Mouse (Mus musculus) lung, postnatal 36 days (tissue): ENCODE measurements around the gene Gm6676.
"Not testable (repeated sequence)": the region's sequence is repeated elsewhere in the genome, so short reads cannot be mapped to it uniquely, and the experiment has no call there.

Source experiments
- DNase-seq: peaks from one replicate; pipeline ENCODE4 v3.0.0; 2022; ENCODE audit warnings: mixed read lengths

Gene Gm6676

DNA sequence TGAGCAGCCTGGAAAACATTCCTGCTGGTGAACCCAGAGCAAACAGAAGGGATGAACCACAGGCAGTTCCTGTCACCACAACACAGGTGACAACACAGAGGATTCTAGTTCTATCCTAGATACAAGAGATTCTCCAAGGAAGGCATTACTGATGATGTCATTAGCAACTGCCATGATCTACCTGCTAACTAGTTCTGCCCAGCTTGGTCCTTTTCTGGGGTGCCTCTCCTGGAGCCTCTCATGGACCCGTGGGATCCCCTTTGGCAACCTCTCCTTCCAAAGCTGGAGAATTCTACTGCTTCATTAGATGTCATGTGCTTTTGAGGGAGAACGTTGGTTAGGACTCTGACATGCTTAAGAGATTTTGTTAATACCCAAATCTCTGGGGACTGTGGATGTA, at the start of gene Gm6676:
Gene Gm6676, minus strand, starts transcription at position 101 of the 400 bp plus-strand sequence.
- not testable (repeated sequence) for DNase-seq

DNA sequence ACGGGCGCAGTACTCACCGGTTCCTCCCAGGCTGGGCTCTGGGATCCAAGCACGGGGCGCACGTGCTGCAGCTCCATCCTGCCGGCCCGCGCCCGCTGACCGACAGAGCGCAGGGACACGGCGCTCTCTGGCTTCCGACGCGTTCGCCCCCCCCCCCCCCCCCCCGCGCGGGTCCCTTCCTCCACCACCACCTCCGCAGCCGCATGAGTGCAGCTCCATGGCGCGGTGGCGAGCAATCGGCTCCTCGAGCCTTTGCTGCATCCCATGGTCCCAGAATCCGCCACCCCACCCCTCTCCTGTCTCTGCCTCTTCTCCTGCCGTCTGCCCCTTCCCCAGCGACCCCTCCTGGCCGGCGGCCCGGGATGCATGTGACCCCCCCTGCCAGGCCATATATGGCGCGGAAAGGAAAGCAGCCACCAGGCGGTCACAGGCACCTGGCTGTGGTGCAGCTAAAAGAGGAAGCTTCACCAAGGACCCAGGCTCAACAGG, 49.3 kb upstream of the Gm6676 start, which contains the start of gene Gm3512:
Gene Gm3512, minus strand, starts transcription at position 51 of the 489 bp plus-strand sequence.
- DNase-seq: not testable (repeated sequence)

DNA sequence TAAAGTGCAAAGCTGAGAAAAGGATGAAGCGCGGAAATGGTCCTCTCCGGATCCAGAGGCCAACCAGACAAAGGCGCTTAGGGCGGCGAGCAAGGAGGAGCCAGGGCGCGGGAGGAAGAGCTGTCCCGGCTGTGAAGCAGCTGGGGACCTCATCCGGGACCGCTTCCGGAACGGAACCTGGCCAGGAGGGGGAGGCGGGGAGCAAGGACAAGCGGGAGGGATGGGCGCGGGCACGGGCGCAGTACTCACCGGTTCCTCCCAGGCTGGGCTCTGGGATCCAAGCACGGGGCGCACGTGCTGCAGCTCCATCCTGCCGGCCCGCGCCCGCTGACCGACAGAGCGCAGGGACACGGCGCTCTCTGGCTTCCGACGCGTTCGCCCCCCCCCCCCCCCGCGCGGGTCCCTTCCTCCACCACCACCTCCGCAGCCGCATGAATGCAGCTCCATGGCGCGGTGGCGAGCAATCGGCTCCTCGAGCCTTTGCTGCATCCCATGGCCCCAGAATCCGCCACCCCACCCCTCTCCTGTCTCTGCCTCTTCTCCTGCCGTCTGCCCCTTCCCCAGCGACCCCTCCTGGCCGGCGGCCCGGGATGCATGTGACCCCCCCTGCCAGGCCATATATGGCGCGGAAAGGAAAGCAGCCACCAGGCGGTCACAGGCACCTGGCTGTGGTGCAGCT, 19.9 kb downstream of the Gm6676 start:
- not testable (repeated sequence) for DNase-seq

DNA sequence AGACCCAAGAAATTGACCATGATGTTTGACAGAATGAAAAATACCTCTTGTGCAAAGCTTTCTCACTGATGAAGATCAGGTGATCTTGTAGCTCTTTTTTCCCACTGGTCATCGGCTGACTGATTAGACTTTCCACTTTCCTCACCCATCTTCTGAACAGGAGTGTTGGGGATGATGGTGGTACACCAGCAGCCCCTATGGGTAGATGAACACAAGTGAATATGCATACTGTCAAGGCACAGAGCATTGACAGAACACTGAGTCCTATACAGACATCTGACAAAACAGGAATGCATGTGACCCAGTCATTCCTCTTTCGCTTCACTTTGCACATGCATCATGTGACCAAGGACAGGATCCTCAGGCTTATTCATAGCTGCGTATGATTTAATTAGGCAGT, 24.7 kb downstream of the Gm6676 start, which contains the start of gene Gm3696:
Gene Gm3696, minus strand, starts transcription at position 101 of the 400 bp plus-strand sequence.
- not testable (repeated sequence) for DNase-seq
